Mouse (Mus musculus) monocyte, adult 5-6 weeks (primary cell): ENCODE data around the gene Gp5. TPM values are rescaled to one million over a fixed set of nuclear protein-coding genes. Genes with fewer than 3 reads are reported as not detected.
"Not testable (repeated sequence)": the region's sequence is repeated elsewhere in the genome, so short reads cannot be mapped to it uniquely, and the experiment has no call there.

ENCODE experiments used
- ATAC-seq: fragments of 153-309, 156-312 bp; replicated peaks from 2 replicates; pipeline ENCODE4 v1.8.0; 2017; ENCODE audit warnings: mild to moderate bottlenecking; ENCODE audit not compliant: low TSS enrichment, insufficient number of reproducible peaks, severe bottlenecking, poor library complexity, low FRiP score
- total RNA-seq: library from RNA; stranded (forward); fragments of 200-1000, 200-491, 200-594 nt; gene quantifications from 3 replicates; pipeline ENCODE4 v1.2.3, GENCODE M21; 2017

Gp5 gene
- total RNA-seq: 0.75 to 10.9 TPM (median 1.1 TPM) in 3 replicates

- no peak for ATAC-seq
These were observed at the start of gene Gp5 for GRCm38 (mm10) chr16:30310647-30311046. Gp5 (minus strand) TSS chr16:30310779.

GRCm38 (mm10) chr16:30353489-30353888, 42.9 kb upstream of the Gp5 start:
- not testable (repeated sequence) for ATAC-seq

- no peak for ATAC-seq
These were observed 3.7 kb upstream of the Gp5 start for GRCm38 (mm10) chr16:30314236-30314635.

- ATAC-seq: no peak
These were observed 436 bp downstream of the Gp5 start for GRCm38 (mm10) chr16:30310171-30310515.

- peak; percentile 38; the same call in 1 of the 2 replicates for ATAC-seq
These were observed 996 bp downstream of the Gp5 start for GRCm38 (mm10) chr16:30309395-30310170.

GRCm38 (mm10) chr16:30308616-30309394, 1.8 kb downstream of the Gp5 start:
- 0 out of 2 replicates have a peak, but pooled peaks have one; percentile 6 for ATAC-seq

GRCm38 (mm10) chr16:30307961-30308615, 2.5 kb downstream of the Gp5 start:
- no peak for ATAC-seq

- no peak for ATAC-seq
These were observed 3.3 kb downstream of the Gp5 start for GRCm38 (mm10) chr16:30307306-30307705.

GRCm38 (mm10) chr16:30306102-30306501, 4.5 kb downstream of the Gp5 start:
- ATAC-seq: no peak

- ATAC-seq: no peak
These were observed 6.3 kb downstream of the Gp5 start for GRCm38 (mm10) chr16:30304236-30304635.

GRCm38 (mm10) chr16:30303411-30303810, 7.2 kb downstream of the Gp5 start:
- ATAC-seq: no peak

GRCm38 (mm10) chr16:30302686-30303085, 7.9 kb downstream of the Gp5 start:
- no peak for ATAC-seq

- no peak for ATAC-seq
These were observed 10.8 kb downstream of the Gp5 start for GRCm38 (mm10) chr16:30299711-30300277.

- no peak for ATAC-seq
These were observed 13.1 kb downstream of the Gp5 start for GRCm38 (mm10) chr16:30297450-30297849.

- no peak for ATAC-seq
These were observed 13.8 kb downstream of the Gp5 start for GRCm38 (mm10) chr16:30296601-30297275.

GRCm38 (mm10) chr16:30295106-30295505, 15.5 kb downstream of the Gp5 start:
- no peak for ATAC-seq

- no peak for ATAC-seq
These were observed 20.1 kb downstream of the Gp5 start for GRCm38 (mm10) chr16:30290436-30290835.

GRCm38 (mm10) chr16:30285701-30286100, 24.9 kb downstream of the Gp5 start:
- no peak for ATAC-seq
